Mouse (Mus musculus) liver, embryonic 11.5 days (tissue): ENCODE results near the gene Uqcrq. TPM values are rescaled to one million over a fixed set of nuclear protein-coding genes. Genes with fewer than 3 reads are reported as not detected.
A peak's percentile ranks its signal among the peaks of the same experiment; 100 is the strongest.
"Not testable (repeated sequence)": the region's sequence is repeated elsewhere in the genome, so short reads cannot be mapped to it uniquely, and the experiment has no call there.

Experiments
- ATAC-seq: fragments of 200-750 bp; cut with Nextera tagmentation; replicated peaks from 2 replicates; pipeline ENCODE4 v1.8.0; 2017; ENCODE audit warnings: moderate number of reproducible peaks, mild to moderate bottlenecking, moderate TSS enrichment, moderate library complexity; ENCODE audit not compliant: low FRiP score
- DNase-seq: peaks from one replicate; pipeline ENCODE4 v3.0.0-alpha.2; 2017; ENCODE audit warnings: low spot score
- H3K27ac ChIP-seq: fragments of 300-500 bp; sonication (generic); 2 replicates; pipeline ENCODE4 v1.5.1; 2014; ENCODE audit warnings: mild to moderate bottlenecking, low read depth, low read length, control low read depth
- H3K27me3 ChIP-seq: fragments of 300-500 bp; sonication (generic); replicated peaks from 2 replicates; pipeline ENCODE4 v1.6.1; 2014; ENCODE audit warnings: low read length, mixed read lengths; ENCODE audit not compliant: control insufficient read depth, insufficient read depth
- H3K36me3 ChIP-seq: fragments of 300-500 bp; sonication (generic); 2 replicates; pipeline ENCODE4 v1.6.1; 2014; ENCODE audit warnings: mild to moderate bottlenecking, low read length, moderate library complexity, mixed read lengths; ENCODE audit not compliant: control insufficient read depth, insufficient read depth
- H3K4me1 ChIP-seq: fragments of 300-500 bp; sonication (generic); replicated peaks from 2 replicates; pipeline ENCODE4 v1.6.1; 2014; ENCODE audit warnings: low read length, mixed read lengths; ENCODE audit not compliant: control insufficient read depth, insufficient read depth
- H3K4me2 ChIP-seq: fragments of 300-500 bp; sonication (generic); 2 replicates; pipeline ENCODE4 v1.6.1; 2014; ENCODE audit warnings: mild to moderate bottlenecking, control low read depth, moderate library complexity
- H3K4me3 ChIP-seq: fragments of 300-500 bp; sonication (generic); 2 replicates; pipeline ENCODE4 v1.5.1; 2014; ENCODE audit warnings: low read depth, low read length, control low read depth
- H3K9ac ChIP-seq: fragments of 300-500 bp; sonication (generic); 2 replicates; pipeline ENCODE4 v1.6.1; 2014; ENCODE audit warnings: low read depth, low read length, control low read depth
- H3K9me3 ChIP-seq: fragments of 300-500 bp; sonication (generic); 2 replicates; pipeline ENCODE4 v1.6.1; 2016; ENCODE audit warnings: low read length, inconsistent platforms, mixed read lengths; ENCODE audit not compliant: control insufficient read depth
- WGBS: fragments of 180-500 bp; shearing (Covaris S2); extraction: QIAGEN DNeasy Blood & Tissue Kit; methylation state at CpG from one replicate; pipeline ENCODE4 v1.1.7; 2014; 5-methylcytosine and 5-hydroxymethylcytosine counted together
- polyA plus RNA-seq: library from polyadenylated mRNA; unstranded; fragments of >200 nt; fragmentation: Nextera tagmentation; extraction: Ambion mirVana; gene quantifications from 2 replicates; pipeline ENCODE4 v1.2.1, GENCODE M21; 2014

Uqcrq gene
- polyA plus RNA-seq, 1 experiment from 2014 or later = 848 TPM

DNA sequence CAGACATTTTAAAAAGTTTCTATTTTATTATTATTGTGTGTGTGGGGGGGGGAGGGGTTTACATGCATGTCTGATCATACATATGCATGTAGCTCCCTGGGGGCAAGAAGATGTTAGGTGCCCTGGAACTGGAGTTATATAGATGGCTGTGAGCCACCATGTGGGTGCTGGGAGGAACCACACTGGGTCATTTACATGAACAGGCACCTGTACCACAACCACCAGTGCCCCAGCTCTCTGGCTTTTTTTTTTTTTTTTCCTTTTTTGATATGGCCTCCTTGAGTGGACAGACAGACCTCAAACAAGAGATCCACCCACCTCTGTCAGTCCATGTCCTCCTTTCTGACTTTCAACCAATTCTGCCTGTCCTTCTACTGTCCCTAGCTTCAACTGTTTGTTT, 1.4 kb downstream of the Uqcrq start:
- DNase-seq = no peak
- H3K27ac ChIP-seq = no peak overlapping the region; the same call in 1 of the 2 replicates
- H3K4me2 ChIP-seq = peak overlapping the region; percentile 70
- H3K9me3 ChIP-seq = no peaks in the 10 kb centered on the region
- no peak for ATAC-seq
- H3K27me3 ChIP-seq = no peaks in the 10 kb centered on the region
- peak overlapping the region; percentile 81 for H3K4me3 ChIP-seq
- H3K4me1 ChIP-seq = peaks cover 30% of the 10 kb centered on the region
- H3K36me3 ChIP-seq = peaks cover 8% of the 10 kb centered on the region; the same call in 1 of the 2 replicates
- H3K9ac ChIP-seq = peak overlapping the region; percentile 51; the same call in 1 of the 2 replicates

DNA sequence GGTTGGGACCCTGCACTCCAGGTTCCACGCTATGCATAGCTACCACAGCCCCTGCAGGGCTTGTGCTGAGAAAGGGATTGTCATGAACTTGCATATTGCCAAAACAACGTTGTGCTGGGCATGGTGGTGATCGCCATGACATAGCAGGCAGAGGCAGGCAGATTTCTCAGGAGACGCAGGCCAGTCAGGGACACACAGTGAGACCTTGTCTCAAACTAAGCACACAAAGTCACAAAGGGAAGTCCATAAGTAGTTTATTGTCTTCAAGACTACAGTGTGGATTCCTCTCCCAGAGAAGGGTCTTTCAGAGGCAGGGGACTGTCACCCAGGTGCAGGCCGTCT, 1.9 kb downstream of the Uqcrq start:
- ATAC-seq (no peak), DNase-seq (no peak)
- Histone ChIP-seq H3K4me2 (no peak overlapping the region), H3K36me3 (peaks cover 8% of the 10 kb centered on the region; the same call in 1 of the 2 replicates), H3K4me3 (no peak overlapping the region), H3K9me3 (no peaks in the 10 kb centered on the region), H3K9ac (no peak overlapping the region), H3K4me1 (peaks cover 29% of the 10 kb centered on the region), H3K27me3 (no peaks in the 10 kb centered on the region), H3K27ac (no peak overlapping the region)
- 89% methylated on average over 5 of the region's 5 CpGs for WGBS

DNA sequence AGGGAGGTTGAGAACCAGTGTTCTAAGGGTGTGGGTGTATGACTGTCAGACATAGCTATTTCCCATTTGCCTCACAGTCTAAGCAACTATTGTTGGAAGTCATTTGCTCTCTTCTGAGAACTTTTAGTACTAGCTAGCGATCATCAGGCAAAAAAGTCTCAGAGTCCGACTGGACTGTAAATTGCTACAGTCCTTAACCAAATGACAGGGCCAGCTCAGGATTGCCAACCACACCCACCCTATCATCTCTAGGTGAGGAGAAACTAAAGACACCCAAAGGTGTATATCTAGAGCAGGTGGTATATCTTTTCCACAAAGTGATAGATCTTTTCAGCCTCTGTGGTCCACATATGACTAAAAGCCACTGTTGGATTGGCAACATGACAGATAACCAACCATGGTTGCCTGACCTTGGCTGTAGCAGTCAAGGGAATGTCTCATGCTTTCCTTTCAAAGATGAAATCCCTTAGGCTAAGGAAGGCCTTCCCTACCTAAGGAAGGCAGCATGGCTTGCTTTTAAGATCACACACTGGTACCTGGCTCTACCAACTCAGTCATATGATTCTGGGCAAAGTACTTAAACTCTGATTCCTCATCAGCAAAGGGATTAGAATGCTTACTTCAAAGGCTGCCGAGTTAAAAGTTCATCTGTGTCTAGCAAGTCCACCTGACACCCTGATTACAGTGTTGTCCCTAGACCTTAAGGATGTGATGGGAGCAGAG, 2.5 kb downstream of the Uqcrq start:
- ATAC-seq = no peak
- Histone ChIP-seq H3K27me3 (no peaks in the 10 kb centered on the region), H3K27ac (no peak overlapping the region), H3K36me3 (peaks cover 8% of the 10 kb centered on the region; the same call in 1 of the 2 replicates), H3K4me3 (no peak overlapping the region), H3K9ac (no peak overlapping the region), H3K4me2 (no peak overlapping the region), H3K9me3 (no peaks in the 10 kb centered on the region), H3K4me1 (peaks cover 24% of the 10 kb centered on the region)
- no peak for DNase-seq
- WGBS = 89% methylated on average over 3 of the region's 3 CpGs

DNA sequence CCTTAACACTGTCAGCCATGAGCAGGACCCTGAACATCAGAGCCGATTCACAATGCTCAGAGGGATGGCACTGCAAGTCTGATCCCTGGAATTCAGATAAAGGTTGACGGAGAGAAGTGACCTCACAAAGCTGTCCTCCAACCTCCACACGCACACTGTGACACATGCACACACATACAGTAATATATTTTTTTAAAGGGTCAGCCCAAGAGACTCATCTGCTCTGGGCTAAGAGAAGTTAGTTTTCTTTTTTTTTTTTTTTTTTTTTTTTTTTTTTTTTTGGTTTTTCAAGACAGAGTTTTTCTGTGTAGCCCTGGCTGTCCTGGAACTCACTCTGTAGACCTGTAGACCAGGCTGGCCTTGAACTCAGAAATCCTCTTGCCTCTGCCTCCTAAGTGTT, 3.7 kb downstream of the Uqcrq start:
- not testable (repeated sequence) for H3K36me3 ChIP-seq, H3K27me3 ChIP-seq, H3K4me3 ChIP-seq, ATAC-seq, H3K9ac ChIP-seq, H3K9me3 ChIP-seq, H3K4me2 ChIP-seq, H3K27ac ChIP-seq, DNase-seq
- peaks cover 11% of the 10 kb centered on the region for H3K4me1 ChIP-seq
- 83% methylated on average over 3 of the region's 3 CpGs for WGBS

DNA sequence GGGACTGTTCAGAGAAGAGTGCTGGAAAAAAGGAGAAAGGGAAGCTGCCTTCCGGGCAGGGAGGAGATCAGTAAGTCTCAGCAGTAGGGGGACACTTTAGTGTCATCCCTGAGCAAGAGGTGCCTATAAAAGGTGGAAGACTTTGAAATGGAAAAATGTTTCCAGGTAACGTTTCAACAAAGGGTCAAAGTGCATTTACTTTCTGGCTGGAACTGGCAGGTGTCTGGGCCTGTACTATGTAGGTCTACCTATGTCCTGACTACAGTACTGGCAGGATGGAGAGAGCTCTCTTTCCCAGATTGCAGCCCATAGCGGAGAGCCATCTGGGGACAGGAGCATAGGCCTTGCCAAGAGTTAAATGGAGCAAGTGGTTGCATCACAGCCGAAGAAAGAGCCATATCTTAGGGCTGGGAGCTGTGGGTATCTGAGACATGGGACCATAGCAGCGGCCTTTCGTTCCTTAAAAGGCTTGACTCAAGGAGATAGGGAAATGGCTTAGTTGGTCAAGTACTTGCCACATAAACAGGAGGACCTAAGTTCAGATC, 4.8 kb downstream of the Uqcrq start:
- no peak overlapping the region for H3K27ac ChIP-seq
- no peak overlapping the region for H3K4me3 ChIP-seq

DNA sequence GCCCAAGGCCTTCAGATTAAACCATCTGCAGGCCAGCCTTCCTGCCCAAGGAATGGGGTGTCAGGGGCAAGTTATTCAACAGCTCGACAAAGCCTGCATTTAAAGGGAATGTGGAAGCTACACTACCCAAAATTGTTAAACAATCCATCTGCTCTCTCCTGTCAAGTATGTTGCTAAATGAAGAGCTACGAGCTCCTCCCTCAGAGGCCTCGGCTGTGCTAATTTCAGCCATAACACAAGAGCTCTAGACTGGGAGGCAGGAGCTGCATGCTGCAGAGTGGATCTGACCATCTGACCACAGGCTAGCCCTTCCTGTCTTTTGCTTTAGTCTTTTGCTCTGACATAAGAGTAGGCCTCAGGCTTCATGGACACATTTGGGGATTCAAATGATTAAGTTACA, 5.4 kb downstream of the Uqcrq start:
- no peak for DNase-seq
- no peak for ATAC-seq
- Histone ChIP-seq H3K27me3 (no peaks in the 10 kb centered on the region), H3K36me3 (peaks cover 8% of the 10 kb centered on the region; the same call in 1 of the 2 replicates), H3K4me2 (no peak overlapping the region), H3K9ac (no peak overlapping the region), H3K4me3 (no peak overlapping the region), H3K27ac (no peak overlapping the region), H3K4me1 (peaks cover 5% of the 10 kb centered on the region; the same call in 1 of the 2 replicates), H3K9me3 (no peaks in the 10 kb centered on the region)
- 68% methylated on average over 3 of the region's 3 CpGs for WGBS

More for the DNA sequence above, 4.8 kb downstream of the Uqcrq start:
- DNase-seq (no peak), ATAC-seq (no peak)
- peaks cover 5% of the 10 kb centered on the region; the same call in 1 of the 2 replicates for H3K4me1 ChIP-seq
- peaks cover 8% of the 10 kb centered on the region; the same call in 1 of the 2 replicates for H3K36me3 ChIP-seq
- no peak overlapping the region for H3K4me2 ChIP-seq
- WGBS = 78% methylated on average over 6 of the region's 6 CpGs
- H3K9me3 ChIP-seq = no peaks in the 10 kb centered on the region
- no peaks in the 10 kb centered on the region for H3K27me3 ChIP-seq
- no peak overlapping the region for H3K9ac ChIP-seq

DNA sequence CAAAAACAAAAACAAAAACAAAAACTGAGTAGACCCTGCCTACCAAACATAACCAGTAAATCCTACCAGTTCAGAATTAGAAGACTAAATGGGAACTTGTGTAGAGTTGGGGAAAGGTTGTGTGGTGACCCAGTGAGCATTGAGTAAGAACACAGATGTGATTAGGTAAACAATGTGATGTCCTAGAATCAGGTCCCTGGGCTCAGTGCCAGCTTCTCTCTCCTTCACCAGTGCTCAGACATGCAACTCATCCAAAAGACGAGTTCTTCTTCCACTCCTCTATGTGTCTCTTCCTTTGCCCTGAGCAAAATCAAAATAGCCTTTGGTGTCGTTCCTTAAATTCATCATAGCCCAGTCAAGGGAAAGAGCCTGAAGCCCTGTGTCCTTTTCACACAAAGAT, 5.8 kb downstream of the Uqcrq start:
- Histone ChIP-seq H3K4me1 (peaks cover 5% of the 10 kb centered on the region; the same call in 1 of the 2 replicates), H3K9ac (no peak overlapping the region), H3K9me3 (no peaks in the 10 kb centered on the region), H3K27me3 (no peaks in the 10 kb centered on the region), H3K4me2 (no peak overlapping the region), H3K4me3 (no peak overlapping the region), H3K36me3 (peaks cover 8% of the 10 kb centered on the region; the same call in 1 of the 2 replicates), H3K27ac (no peak overlapping the region)
- no peak for DNase-seq
- ATAC-seq = no peak
- 80% methylated on average over 2 of the region's 2 CpGs for WGBS

DNA sequence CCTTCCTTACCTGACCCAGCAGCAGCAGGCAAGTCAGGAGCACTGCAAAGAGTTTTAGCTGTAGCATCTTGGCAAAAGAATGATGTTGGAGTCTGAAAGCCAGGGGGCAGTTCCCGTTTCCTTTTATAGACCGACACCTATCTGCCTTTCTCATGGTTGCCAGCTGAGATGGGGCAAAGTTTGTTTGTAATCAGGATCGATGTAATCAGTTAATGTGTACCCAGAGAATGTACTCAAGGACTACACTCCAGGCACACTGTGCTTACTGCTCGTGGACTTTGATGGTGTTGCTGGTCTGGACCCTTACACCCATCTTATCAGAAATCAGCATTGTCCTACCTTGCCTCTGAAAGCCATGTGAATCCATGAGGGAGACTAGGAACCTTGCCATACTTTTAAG, 7.6 kb downstream of the Uqcrq start, which contains the start of gene Leap2:
Gene Leap2 (minus strand): TSS at position 135 of the 400 bp plus-strand sequence.
- Histone ChIP-seq H3K4me1 (no peaks in the 10 kb centered on the region), H3K36me3 (peaks cover under 1% of the 10 kb centered on the region; the same call in 1 of the 2 replicates), H3K27ac (peak within 1 kb of the TSS; percentile 58), H3K27me3 (no peaks in the 10 kb centered on the region), H3K9ac (no peak within 1 kb of the TSS), H3K4me2 (peak within 1 kb of the TSS; percentile 38), H3K4me3 (no peak within 1 kb of the TSS), H3K9me3 (no peaks in the 10 kb centered on the region)
- WGBS = 68% methylated on average over 4 of the region's 4 CpGs
- no peak for DNase-seq
- peak; percentile 60; the same call in 1 of the 2 replicates for ATAC-seq

DNA sequence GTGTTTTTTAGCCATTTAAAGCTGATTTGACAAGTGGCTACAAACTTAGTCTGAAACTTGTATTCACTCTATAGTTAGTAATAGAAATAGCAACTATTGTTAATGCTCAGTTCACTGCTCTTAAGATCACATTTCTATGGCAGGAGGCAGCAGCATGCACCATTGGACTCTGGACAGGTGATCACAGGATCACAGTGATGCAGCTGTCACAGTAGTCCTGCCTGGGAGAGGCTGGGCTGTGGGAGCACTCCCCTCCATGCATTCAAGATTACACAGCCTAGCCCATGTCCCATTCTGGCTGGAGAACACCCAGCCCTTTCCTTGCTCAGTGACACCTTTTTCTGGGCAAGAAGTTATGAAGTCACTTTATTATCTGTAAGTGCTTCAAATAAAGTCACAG, 12.6 kb downstream of the Uqcrq start:
- H3K27me3 ChIP-seq = no peaks in the 10 kb centered on the region
- H3K4me1 ChIP-seq = no peaks in the 10 kb centered on the region
- H3K9me3 ChIP-seq = no peaks in the 10 kb centered on the region
- H3K4me3 ChIP-seq = no peak overlapping the region
- H3K4me2 ChIP-seq = no peak overlapping the region
- peaks cover 26% of the 10 kb centered on the region for H3K36me3 ChIP-seq
- no peak for ATAC-seq
- H3K9ac ChIP-seq = no peak overlapping the region
- H3K27ac ChIP-seq = no peak overlapping the region
- DNase-seq = no peak
